Mouse (Mus musculus) macrophage (primary cell): Measurements from ENCODE around the gene Map2k4. TPM values are rescaled to one million over a fixed set of nuclear protein-coding genes. Genes with fewer than 3 reads are reported as not detected.

ENCODE experiments used
- H3K27ac ChIP-seq: fragments of 350-480 bp; formaldehyde crosslinking; 2 replicates; pipeline ENCODE4 v1.9.0; 2021
- H3K36me3 ChIP-seq: fragments of 350-480 bp; formaldehyde crosslinking; 2 replicates; pipeline ENCODE4 v1.9.0; 2021; ENCODE audit errors: inconsistent target
- H3K4me3 ChIP-seq: fragments of 350-480 bp; formaldehyde crosslinking; 2 replicates; pipeline ENCODE4 v1.9.0; 2021; ENCODE audit errors: inconsistent target
- H3K79me2 ChIP-seq: fragments of 350-480 bp; formaldehyde crosslinking; 2 replicates; pipeline ENCODE4 v1.9.0; 2021; ENCODE audit errors: inconsistent target
- WGBS: methylation state at CpG from one replicate; pipeline ENCODE4 v1.1.7; 2026; ENCODE audit warnings: inconsistent platforms; ENCODE audit not compliant: missing documents; 5-methylcytosine and 5-hydroxymethylcytosine counted together
- polyA plus RNA-seq: library from polyadenylated mRNA; stranded (reverse); fragments of 250-400 nt; gene quantifications from 3 replicates; pipeline ENCODE4 v1.2.4, GENCODE M21; 2018; ENCODE audit warnings: inconsistent platforms

Gene Map2k4
- polyA plus RNA-seq, 1 experiment from 2014 or later, result 36.5 TPM

DNA sequence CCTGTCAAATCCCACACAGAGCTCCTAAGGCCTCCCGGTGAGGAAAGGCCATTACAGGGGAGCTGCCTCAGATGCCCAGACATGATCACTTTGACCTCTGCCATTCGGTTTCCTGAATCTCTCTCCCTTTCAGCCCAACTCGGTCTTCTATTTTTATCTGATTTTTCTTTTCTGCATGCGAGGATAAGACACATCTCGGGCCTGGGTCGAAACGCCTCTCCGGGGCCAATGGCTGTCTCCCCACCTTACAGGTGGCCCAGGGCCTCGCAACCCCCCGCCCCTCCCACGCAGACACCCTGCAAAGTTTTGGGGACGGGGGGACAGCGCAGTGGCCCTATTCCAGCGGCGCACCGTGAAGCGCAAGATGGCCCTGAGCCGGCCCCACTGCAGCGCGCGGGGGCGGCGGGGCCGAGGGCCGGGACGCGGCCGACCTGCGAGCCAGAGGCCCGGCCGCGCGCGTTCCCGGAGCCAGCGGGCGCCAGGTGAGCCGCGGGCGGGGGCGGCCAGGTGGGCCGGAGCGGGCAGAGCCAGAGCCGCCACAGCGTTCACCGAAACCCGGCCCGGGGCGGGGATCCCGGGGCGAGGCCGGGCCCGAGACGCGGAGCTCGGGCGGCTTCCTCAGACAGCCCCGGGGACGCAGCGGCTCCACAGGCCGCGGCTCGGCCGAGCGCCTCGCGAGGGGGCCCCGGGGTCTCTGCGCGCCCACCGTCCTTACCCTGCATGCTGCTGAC lies 511 bp downstream of the Map2k4 start:
- no peak overlapping the region for H3K27ac ChIP-seq
- H3K36me3 ChIP-seq, result no peaks in the 10 kb centered on the region
- peaks cover 50% of the 10 kb centered on the region for H3K79me2 ChIP-seq
- 1% methylated on average over 43 of the region's 71 CpGs for WGBS
- peak overlapping the region; percentile 64 for H3K4me3 ChIP-seq

DNA sequence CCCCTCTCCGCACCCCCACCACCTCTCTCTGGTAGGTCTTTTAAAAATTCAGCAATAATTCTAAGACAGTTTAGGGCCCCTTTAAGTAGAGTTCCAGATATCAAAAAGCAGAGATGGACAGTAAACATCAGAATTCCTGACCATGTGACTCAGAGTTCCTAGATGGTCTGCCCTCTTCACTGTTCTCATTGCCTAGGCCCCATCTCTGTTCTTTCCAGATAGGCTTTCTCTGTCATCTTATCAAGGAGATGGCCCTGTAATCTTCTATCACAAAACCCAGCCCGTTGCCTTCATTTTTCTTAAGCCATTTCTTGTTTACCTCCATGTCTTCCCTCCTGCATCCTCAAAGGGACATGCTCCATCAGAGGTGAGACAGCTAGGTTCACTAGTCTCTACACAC lies 1.9 kb downstream of the Map2k4 start:
- Histone ChIP-seq H3K36me3 (no peaks in the 10 kb centered on the region), H3K27ac (no peak overlapping the region), H3K79me2 (peaks cover 64% of the 10 kb centered on the region), H3K4me3 (no peak overlapping the region)
- 88% methylated on average over 2 of the region's 2 CpGs for WGBS

DNA sequence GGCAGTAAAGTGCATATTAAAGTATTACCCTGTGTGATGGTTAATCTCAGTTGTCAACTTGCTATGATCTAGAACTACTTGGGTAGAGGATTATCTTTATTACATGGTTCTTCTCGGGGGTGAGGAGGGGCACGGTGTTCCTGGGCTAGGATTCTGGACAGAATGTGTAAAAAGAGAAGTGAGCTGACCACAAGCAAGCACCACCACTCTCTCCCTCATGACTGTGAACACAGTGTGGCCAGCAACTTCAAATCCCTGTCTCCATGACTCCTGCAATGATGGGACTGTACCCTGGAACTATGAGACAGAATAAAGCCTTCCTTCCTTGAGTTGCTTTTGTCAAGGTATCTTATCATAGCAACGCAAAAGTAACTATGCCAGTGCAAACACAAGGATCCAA lies 6.5 kb downstream of the Map2k4 start:
- WGBS, result 39% methylated on average over 3 of the region's 3 CpGs
- Histone ChIP-seq H3K27ac (no peak overlapping the region), H3K4me3 (no peak overlapping the region), H3K79me2 (peaks cover 100% of the 10 kb centered on the region), H3K36me3 (no peaks in the 10 kb centered on the region)

DNA sequence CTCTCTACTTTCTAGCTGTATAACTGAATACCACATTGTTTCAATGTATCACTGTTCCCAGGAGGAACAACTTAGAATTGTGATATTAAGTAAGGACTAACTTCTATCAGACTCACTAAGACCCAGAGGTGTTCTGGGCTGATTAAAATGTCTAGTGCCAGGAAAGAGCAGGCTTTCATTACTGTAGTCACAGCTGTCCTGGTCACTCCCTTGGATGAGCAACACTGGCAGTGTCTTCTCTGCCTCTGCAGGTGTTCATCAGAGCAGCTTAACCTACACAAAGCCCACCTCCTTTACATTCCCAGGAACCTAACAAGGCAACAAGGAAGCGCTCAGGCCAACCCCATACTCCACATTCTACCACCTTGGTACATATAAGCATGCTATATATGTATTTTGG lies 8.5 kb downstream of the Map2k4 start:
- 100% methylated on average over 1 of the region's 1 CpGs for WGBS
- H3K79me2 ChIP-seq, result peaks cover 100% of the 10 kb centered on the region
- H3K4me3 ChIP-seq, result no peak overlapping the region
- no peak overlapping the region for H3K27ac ChIP-seq
- no peaks in the 10 kb centered on the region for H3K36me3 ChIP-seq

DNA sequence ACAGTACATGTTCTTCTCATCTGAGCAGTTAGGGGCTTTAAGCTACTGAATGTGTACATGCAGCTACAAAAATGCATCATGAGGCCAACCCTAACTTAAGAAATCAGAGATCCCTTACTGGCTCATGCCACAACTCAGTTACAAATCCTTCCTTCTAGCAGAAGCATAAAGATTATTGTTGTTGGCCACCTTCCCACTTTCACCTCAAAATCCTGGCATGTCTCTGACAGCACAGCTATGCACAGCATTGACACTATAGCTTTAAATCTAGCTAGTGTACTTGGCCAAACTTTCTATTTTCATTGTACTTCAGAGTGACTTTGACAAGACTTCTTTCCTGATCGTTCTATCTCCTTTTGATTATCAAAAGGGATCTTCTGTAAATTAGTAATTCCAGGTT lies 9.0 kb downstream of the Map2k4 start:
- no peaks in the 10 kb centered on the region for H3K36me3 ChIP-seq
- no peak overlapping the region for H3K27ac ChIP-seq
- peaks cover 100% of the 10 kb centered on the region for H3K79me2 ChIP-seq
- no peak overlapping the region for H3K4me3 ChIP-seq
- 93% methylated on average over 1 of the region's 1 CpGs for WGBS

DNA sequence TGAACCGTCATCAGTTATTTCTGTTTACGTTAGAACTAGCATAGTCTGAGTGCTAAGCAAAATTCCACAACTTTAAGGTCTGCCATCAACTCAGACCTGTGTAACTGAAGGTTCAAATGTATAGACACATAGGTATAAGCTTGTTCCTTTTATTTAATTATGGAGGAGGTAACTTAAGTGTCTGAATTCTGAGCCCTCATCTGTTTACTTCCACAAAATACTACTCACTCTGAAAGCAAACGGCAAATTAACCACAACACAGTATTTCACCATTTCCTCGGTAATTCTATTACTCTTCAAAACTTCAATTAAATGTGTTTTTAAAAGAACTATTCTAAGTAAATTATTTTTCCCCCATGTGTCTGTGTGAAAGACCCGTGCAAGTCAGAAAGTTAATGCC lies 10.3 kb downstream of the Map2k4 start:
- no peak overlapping the region for H3K4me3 ChIP-seq
- peaks cover 100% of the 10 kb centered on the region for H3K79me2 ChIP-seq
- WGBS, result 18% methylated on average over 5 of the region's 5 CpGs
- H3K27ac ChIP-seq, result no peak overlapping the region
- no peaks in the 10 kb centered on the region for H3K36me3 ChIP-seq

DNA sequence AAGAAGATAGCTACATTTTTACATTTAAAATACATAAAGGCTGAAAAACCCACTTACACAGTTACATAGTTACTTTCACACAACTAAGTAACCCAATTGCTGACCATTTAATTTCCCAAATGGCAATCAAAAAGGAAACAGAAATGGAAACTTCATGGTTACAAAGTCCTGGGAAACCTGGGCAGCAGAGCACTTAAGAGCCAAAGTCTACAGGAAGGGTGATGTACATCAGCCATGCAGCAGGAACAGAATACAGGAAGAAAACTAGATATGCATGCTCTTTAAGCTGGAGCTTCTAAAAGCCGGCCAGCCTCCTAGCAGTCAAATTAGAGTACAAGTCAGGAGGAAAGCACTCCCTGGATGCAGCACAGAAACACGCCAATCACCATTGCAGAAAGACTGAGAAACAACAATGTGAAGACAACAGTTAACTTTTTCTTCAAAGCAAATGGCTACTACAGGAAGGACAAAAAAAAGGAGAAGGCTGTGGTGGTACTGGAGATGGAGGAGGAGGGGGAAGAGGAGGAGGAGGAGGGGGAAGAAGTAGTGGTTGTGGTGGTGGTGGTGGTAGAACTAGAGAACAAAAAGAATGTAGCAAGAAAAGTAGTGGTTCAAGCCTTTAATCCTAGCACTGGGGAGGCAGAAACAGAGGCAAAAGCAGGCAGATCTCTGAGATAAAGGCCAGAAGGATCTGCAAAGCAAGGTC lies 11.0 kb downstream of the Map2k4 start:
- H3K27ac ChIP-seq, result no peak overlapping the region

DNA sequence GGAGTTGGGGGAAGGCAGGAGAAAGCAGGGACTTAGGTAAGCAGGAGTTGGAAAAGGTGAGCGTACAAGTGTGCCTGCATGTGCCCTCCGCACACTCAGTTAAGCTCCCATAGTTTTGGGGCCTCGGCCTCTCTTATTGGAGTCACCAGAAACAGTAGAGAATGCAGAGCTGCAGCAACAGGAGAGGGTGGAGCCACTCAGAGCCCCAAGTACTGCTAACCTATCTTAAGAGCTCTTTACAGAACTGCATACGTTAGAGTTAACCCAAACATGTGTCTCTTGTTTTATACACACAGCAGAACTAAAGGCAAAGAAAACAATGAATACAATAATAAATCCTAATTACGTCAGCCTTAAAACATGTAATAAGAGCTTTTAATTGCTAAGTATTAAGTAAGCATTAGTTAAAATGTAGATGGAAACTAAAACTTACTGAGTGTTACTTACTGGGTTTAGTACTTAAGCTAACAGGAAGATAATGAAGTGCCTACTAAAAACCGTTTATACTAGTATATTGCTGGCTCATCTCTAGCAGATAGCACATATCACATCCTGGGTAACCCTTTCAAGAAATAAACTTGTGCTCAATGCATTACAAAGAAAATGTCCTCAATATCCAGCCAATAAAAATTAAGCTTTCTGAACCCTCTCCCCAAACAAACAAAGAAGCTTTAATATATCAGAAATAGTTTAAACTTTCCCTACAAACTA lies 14.0 kb downstream of the Map2k4 start:
- Histone ChIP-seq H3K4me3 (no peak overlapping the region), H3K79me2 (peaks cover 100% of the 10 kb centered on the region), H3K27ac (no peak overlapping the region), H3K36me3 (no peaks in the 10 kb centered on the region)
- 82% methylated on average over 6 of the region's 6 CpGs for WGBS

More for the DNA sequence above, 11.0 kb downstream of the Map2k4 start:
- Histone ChIP-seq H3K4me3 (no peak overlapping the region), H3K36me3 (no peaks in the 10 kb centered on the region), H3K79me2 (peaks cover 100% of the 10 kb centered on the region)
- WGBS, result 18% methylated on average over 2 of the region's 2 CpGs

DNA sequence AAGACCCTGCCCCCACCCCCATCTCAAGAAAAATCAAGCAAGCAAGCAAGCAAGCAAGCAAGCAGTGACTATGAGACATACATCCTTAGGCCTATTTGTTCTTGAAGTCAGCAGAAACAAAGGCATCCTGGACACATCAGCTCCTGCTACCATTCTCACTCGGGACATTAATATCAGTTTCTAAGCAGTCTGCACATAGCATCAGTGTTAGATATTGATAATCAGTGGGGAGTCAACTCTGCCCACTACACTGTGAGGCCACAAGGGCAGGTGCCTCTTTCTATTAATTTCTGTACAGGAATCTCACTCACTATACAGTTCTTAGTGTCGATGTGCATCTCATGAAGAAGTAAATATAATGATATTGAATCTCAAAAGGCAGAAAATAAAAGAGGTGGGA lies 14.6 kb downstream of the Map2k4 start:
- H3K27ac ChIP-seq, result no peak overlapping the region

DNA sequence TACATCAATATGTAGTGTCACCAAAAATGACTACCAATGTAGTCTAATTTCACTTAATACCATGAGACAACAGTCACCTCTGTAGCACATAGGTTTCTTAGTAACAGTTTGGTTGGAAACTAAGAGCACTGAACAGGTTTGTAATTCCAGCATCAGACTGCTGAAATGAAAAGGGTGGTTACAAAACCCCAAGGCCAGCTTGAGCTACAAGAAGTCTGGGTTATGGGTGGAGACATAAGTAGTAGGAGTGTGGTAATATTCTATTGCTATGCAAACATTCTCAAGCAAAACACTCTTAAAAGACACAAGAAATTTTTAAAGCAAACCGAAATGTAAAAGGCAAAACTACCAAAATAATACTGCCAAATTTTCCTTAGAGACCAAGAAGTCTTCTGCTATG lies 16.6 kb downstream of the Map2k4 start:
- Histone ChIP-seq H3K79me2 (peaks cover 99% of the 10 kb centered on the region), H3K4me3 (no peak overlapping the region), H3K36me3 (no peaks in the 10 kb centered on the region), H3K27ac (no peak overlapping the region)
- WGBS, result 100% methylated on average over 1 of the region's 1 CpGs

More for the DNA sequence above, 14.6 kb downstream of the Map2k4 start:
- Histone ChIP-seq H3K79me2 (peaks cover 100% of the 10 kb centered on the region), H3K36me3 (no peaks in the 10 kb centered on the region), H3K4me3 (no peak overlapping the region)
- 100% methylated on average over 1 of the region's 2 CpGs for WGBS

DNA sequence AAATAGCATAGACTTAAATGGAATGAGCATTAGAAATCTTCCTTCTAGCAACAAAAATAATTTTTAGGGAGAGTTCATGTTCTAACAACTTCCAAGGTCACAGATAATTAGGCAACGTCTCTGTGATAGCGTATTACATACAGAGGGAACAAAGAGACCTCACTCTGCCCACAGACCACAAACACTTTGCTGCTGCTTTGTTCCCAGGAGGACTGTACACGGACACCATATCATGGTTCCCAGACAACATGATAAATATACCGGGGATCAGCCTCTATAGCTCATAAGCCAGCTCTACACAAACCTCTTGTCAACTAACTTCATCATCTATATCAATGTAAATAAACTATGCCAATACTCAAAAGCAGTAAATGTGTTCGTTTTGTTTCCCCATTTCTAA lies 18.1 kb downstream of the Map2k4 start:
- no peaks in the 10 kb centered on the region for H3K36me3 ChIP-seq
- no peak overlapping the region for H3K27ac ChIP-seq
- no peak overlapping the region for H3K4me3 ChIP-seq
- WGBS, result 56% methylated on average over 4 of the region's 5 CpGs
- peaks cover 99% of the 10 kb centered on the region for H3K79me2 ChIP-seq

DNA sequence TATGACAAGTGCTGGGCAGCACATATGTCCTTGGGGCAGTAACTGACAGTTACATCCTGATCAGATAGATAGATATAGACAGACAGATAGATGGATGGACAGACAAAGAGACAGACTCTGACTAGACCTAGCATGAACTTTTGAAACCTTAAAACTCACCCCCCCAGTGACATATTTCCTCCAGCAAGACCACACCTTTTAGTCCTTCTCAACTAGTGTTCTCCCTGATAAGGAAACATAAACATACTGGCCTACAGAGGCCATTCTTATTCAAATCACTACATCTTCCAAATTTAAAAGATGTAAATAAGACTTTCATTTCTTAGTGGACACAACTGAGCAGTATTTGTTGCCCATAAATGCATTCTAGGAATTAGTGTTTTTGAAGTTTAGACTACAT lies 19.7 kb downstream of the Map2k4 start:
- H3K79me2 ChIP-seq, result peaks cover 99% of the 10 kb centered on the region
- H3K36me3 ChIP-seq, result no peaks in the 10 kb centered on the region
- H3K4me3 ChIP-seq, result no peak overlapping the region
- no peak overlapping the region for H3K27ac ChIP-seq

DNA sequence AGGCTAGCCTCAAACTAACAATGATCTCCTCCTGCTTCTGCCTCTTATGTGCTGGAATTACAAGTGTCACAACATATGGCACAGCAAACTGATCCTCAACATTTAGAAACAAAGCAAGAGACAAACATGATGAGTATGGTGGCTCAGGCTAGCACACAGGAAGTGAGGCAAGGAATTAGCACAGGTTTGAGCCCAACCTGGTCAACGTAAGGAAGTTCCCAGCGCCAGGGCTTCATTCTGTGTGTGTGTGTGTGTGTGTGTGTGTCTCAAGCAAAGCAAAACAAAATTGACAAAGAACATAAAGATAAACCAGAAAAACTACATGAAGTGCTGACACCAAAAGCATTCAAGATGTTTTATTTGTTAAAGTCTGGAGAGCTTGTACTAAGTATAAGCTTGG lies 27.2 kb downstream of the Map2k4 start:
- H3K27ac ChIP-seq, result no peak overlapping the region
- peaks cover 95% of the 10 kb centered on the region for H3K79me2 ChIP-seq
- 83% methylated on average over 2 of the region's 2 CpGs for WGBS
- H3K36me3 ChIP-seq, result no peaks in the 10 kb centered on the region
- no peak overlapping the region for H3K4me3 ChIP-seq

DNA sequence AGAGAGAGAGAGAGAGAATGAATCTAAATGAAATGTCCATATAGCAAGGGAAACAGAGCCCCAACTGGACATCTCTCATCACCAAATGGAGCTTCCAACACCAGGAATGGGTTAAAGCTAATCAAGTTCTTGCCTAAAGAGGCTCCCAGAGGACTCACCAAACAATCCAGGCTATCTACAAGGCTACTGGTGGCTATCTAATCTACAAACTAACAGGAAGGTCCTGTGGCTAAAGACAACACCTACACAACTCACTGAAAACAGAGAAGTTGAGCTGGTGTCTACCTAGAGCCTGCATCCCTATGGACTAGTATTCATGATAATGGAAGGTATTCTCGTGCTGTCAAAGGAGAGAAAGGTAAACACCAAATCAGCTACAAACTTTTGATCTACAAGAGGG lies 28.7 kb downstream of the Map2k4 start:
- Histone ChIP-seq H3K27ac (no peak overlapping the region), H3K36me3 (no peaks in the 10 kb centered on the region), H3K4me3 (no peak overlapping the region), H3K79me2 (peaks cover 81% of the 10 kb centered on the region)
- 100% methylated on average over 1 of the region's 1 CpGs for WGBS

DNA sequence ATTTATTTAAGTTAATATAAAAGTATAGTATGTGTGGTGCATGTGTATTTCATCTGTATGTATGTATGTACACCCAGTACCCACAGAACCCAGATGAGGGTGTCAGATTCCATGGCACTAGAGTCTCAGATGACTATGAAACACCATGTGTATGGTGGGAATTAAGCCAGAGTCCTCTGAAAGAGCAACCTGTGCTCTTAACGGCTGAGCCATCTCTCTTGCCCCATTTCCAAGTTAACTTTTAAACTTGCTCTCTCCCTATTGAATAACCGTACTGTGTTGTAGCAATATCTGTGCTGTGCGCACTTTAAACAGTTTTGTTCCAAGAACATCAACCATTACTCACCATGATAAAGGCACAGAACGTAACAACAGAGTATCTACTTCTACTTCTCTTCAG lies 33.9 kb downstream of the Map2k4 start:
- 94% methylated on average over 4 of the region's 4 CpGs for WGBS
- H3K36me3 ChIP-seq, result 0 out of 2 replicates have a peak, but pooled peaks cover 7% of the 10 kb centered on the region
- H3K4me3 ChIP-seq, result no peak overlapping the region
- peaks cover 29% of the 10 kb centered on the region; the same call in 1 of the 2 replicates for H3K79me2 ChIP-seq
- H3K27ac ChIP-seq, result no peak overlapping the region
